Mouse (Mus musculus): ENCODE results near the gene Nfatc2ip. TPM values are rescaled to one million over a fixed set of nuclear protein-coding genes. Genes with fewer than 3 reads are reported as not detected.

Nfatc2ip gene
- polyA plus RNA-seq (2014; fragmentation: Nextera tagmentation; extraction: Ambion mirVana): 3.9 and 4.0 TPM in 2 replicates

DNA sequence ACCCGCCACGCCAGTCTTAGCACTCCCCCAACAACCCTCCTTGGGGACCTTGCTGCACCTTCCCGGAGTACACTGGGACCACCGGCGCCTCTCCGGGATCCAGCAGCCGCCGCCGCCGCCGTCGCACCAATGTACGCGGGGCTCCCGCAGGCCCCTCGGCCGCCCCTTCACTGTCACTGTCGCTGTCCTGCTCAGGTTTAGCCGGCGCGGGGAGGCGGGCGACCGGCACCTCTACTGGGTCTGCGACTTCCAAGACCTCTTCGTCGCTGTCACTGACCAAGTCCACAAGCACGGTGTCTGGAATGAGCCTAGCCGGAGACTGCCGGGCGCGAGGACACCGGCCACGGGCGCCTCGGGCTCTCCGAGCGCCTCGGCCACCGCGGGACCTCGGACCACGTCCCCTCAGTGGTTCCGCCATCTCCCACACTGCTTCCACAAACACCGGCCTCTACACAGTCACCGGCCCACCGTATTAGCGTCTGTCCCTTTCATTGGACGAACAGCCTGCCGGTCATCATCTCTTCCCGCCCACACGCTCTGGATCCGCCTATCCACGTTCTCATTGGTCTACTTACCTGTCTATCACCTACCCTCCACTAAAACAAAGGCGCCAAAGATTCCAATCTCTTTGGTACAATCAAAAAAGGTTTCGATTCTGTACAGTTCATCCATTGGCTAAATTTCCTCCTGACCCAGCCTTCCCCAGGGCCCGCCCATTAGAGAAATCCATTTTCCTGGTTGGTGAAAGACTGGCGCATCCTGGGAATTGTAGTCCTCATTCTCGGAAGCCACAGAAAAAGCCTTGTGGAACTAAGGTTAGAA lies at the start of gene Nfatc2ip:
Gene Nfatc2ip (minus strand): TSS at position 440 of the 822 bp plus-strand sequence.
- Histone ChIP-seq H3K27ac (0 out of 2 replicates have a peak within 1 kb of the TSS, but pooled peaks have one; percentile 41), H3K27me3 (ENCODE audit: control insufficient read depth, insufficient read depth, low read length) (no peaks in the 10 kb centered on the region), H3K36me3 (replicated peaks; ENCODE audit: control insufficient read depth, insufficient read depth) (0 out of 2 replicates have a peak, but pooled peaks cover under 1% of the 10 kb centered on the region), H3K4me2 (replicated peaks) (peak within 1 kb of the TSS; percentile 64), H3K9me3 (ENCODE audit: control insufficient read depth, low read length) (no peaks in the 10 kb centered on the region), H3K9ac (peak within 1 kb of the TSS; percentile 67), H3K4me1 (replicated peaks; ENCODE audit: control insufficient read depth, insufficient read depth, low read length) (peaks cover 7% of the 10 kb centered on the region; the same call in 1 of the 2 replicates), H3K4me3 (replicated peaks; ENCODE audit: low read length) (peak within 1 kb of the TSS; percentile 75)
- WGBS: 1% methylated on average over 58 of the region's 59 CpGs
- peak; percentile 100 for DNase-seq (ENCODE audit: low spot score)
- ATAC-seq (ENCODE audit: low FRiP score): peak; percentile 100

DNA sequence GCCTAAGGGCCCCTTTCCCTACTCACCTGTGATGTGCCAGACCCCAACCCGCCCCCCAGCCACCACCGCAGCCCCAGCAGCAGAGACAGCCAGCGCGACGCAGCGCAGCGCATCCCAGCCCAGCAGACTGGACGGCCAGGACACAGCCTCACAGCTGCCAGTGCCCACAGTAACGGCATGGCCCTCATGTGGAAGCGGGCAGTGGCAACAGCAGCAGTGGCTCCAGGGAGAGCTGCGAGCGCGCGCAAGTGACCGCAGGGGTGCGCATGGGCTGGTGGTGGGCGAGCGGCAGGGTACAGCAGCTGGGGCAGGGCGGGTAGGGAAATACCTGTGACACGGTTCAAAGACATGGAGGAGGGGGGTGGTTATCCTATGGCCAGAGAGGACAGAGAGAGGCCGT lies 49.7 kb upstream of the Nfatc2ip start:
- H3K4me3 ChIP-seq (replicated peaks; ENCODE audit: low read length): no peak overlapping the region
- H3K9ac ChIP-seq: no peak overlapping the region
- no peaks in the 10 kb centered on the region for H3K4me1 ChIP-seq (replicated peaks; ENCODE audit: control insufficient read depth, insufficient read depth, low read length)
- no peaks in the 10 kb centered on the region for H3K27me3 ChIP-seq (ENCODE audit: control insufficient read depth, insufficient read depth, low read length)
- no peaks in the 10 kb centered on the region for H3K9me3 ChIP-seq (ENCODE audit: control insufficient read depth, low read length)
- peaks cover 64% of the 10 kb centered on the region for H3K36me3 ChIP-seq (replicated peaks; ENCODE audit: control insufficient read depth, insufficient read depth)
- WGBS: 91% methylated on average over 19 of the region's 21 CpGs
- H3K27ac ChIP-seq: no peak overlapping the region
- no peak overlapping the region for H3K4me2 ChIP-seq (replicated peaks)
- DNase-seq (ENCODE audit: low spot score): no peak
- ATAC-seq (ENCODE audit: low FRiP score): no peak

DNA sequence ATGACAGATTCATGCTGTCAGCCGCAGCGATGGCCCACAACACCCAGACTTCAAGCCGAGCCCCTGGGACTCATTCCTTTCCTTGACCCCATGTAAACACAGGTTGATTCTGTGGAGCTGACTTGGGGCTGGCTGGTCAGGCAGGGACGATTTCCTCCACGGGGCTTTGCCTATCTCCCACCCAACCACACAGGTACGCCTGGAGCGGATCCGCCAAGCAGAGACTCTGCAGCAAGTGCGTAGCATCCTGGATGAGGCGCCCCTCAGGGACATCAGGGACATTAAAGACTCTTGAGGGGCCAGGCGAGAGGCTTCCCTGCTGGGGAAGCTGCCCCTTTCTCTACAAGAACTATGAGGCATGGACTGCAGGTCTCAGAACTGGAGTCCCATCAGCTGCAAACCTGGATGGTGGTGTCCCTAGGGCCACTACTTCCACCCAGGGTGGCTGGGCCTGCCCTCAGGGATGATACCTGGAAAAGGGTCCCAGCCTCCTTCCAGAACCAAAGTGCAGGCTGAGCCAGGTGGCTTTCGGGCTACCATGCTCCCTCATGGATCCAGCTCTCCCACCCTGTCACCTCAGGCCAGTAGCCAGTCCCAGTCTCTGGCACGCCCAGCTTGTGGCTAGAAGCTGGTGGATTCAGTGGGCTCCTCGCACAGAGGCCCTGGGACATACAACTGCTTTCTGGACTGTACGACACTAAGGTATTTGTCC lies 48.7 kb upstream of the Nfatc2ip start:
- WGBS: 88% methylated on average over 15 of the region's 15 CpGs
- Histone ChIP-seq H3K9me3 (ENCODE audit: control insufficient read depth, low read length) (no peaks in the 10 kb centered on the region), H3K4me3 (replicated peaks; ENCODE audit: low read length) (no peak overlapping the region), H3K9ac (no peak overlapping the region), H3K4me1 (replicated peaks; ENCODE audit: control insufficient read depth, insufficient read depth, low read length) (no peaks in the 10 kb centered on the region), H3K27me3 (ENCODE audit: control insufficient read depth, insufficient read depth, low read length) (no peaks in the 10 kb centered on the region), H3K4me2 (replicated peaks) (no peak overlapping the region), H3K36me3 (replicated peaks; ENCODE audit: control insufficient read depth, insufficient read depth) (peaks cover 68% of the 10 kb centered on the region), H3K27ac (no peak overlapping the region)
- DNase-seq (ENCODE audit: low spot score) (no peak), ATAC-seq (ENCODE audit: low FRiP score) (no peak)

DNA sequence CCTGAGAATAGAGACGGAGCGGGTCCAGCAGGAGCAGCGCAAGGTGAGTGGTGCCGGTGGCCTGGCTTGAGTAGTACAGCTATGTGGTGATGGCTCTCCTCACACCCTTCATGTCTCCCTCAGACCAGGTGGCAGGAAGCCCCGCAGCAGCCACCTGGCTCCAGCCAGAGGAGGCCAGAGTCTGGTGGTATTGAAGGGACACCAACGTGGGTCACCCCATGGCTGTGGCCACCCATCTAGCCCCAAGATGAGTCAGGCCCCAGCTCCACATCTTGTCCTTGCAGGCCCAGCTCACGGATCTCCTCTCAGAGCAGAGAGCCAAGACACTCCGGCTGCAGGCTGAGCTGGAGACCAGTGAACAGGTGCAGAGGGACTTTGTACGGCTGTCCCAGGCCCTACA lies 48.0 kb upstream of the Nfatc2ip start:
- no peaks in the 10 kb centered on the region for H3K4me1 ChIP-seq (replicated peaks; ENCODE audit: control insufficient read depth, insufficient read depth, low read length)
- H3K27ac ChIP-seq: no peak overlapping the region
- 96% methylated on average over 9 of the region's 9 CpGs for WGBS
- DNase-seq (ENCODE audit: low spot score) (no peak), ATAC-seq (ENCODE audit: low FRiP score) (no peak)
- H3K36me3 ChIP-seq (replicated peaks; ENCODE audit: control insufficient read depth, insufficient read depth): peaks cover 69% of the 10 kb centered on the region
- H3K9ac ChIP-seq: no peak overlapping the region
- no peak overlapping the region for H3K4me3 ChIP-seq (replicated peaks; ENCODE audit: low read length)
- no peak overlapping the region for H3K4me2 ChIP-seq (replicated peaks)
- H3K9me3 ChIP-seq (ENCODE audit: control insufficient read depth, low read length): no peaks in the 10 kb centered on the region
- H3K27me3 ChIP-seq (ENCODE audit: control insufficient read depth, insufficient read depth, low read length): no peaks in the 10 kb centered on the region

DNA sequence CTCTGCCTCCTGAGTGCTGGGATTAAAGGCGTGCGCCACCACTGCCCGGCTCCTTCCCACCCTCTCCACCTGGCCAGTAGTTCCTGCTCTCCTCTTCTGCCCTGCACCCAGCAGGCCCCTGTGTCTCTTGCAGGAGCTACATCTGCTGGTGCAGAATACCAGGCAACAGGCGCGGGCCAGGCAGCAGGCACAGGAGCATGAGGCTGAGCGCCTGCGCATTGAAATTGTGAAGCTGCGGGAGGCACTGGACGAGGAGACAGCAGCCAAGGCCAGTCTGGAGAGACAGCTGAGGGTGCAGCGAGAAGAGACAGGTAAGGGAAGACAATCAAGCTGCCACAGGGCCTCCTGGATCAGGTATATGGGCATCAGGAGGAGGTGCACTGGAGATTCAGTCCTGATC lies 47.5 kb upstream of the Nfatc2ip start:
- Histone ChIP-seq H3K27me3 (ENCODE audit: control insufficient read depth, insufficient read depth, low read length) (no peaks in the 10 kb centered on the region), H3K4me1 (replicated peaks; ENCODE audit: control insufficient read depth, insufficient read depth, low read length) (no peaks in the 10 kb centered on the region), H3K9ac (no peak overlapping the region), H3K4me2 (replicated peaks) (no peak overlapping the region), H3K9me3 (ENCODE audit: control insufficient read depth, low read length) (no peaks in the 10 kb centered on the region), H3K36me3 (replicated peaks; ENCODE audit: control insufficient read depth, insufficient read depth) (peaks cover 72% of the 10 kb centered on the region), H3K27ac (no peak overlapping the region), H3K4me3 (replicated peaks; ENCODE audit: low read length) (no peak overlapping the region)
- 91% methylated on average over 10 of the region's 10 CpGs for WGBS
- DNase-seq (ENCODE audit: low spot score) (no peak), ATAC-seq (ENCODE audit: low FRiP score) (no peak)

DNA sequence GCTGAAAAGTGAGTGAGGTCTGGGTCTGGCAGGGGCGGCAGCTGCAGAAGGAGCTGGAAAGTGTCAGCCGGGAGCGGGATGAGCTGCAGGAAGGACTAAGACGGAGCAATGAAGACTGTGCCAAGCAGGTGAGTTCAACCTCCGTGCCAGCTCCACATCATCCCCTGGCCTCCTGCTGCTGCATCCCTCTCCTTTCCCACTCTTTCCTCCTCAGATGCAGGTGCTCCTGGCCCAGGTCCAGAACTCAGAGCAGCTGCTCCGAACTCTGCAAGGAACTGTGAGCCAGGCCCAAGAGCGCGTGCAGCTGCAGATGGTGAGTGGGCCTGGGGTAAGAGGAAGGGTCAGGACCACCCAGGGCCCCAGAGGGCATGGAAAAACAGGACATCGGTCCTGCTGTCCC lies 43.6 kb upstream of the Nfatc2ip start:
- no peaks in the 10 kb centered on the region for H3K9me3 ChIP-seq (ENCODE audit: control insufficient read depth, low read length)
- H3K9ac ChIP-seq: no peak overlapping the region
- 74% methylated on average over 9 of the region's 9 CpGs for WGBS
- no peak overlapping the region for H3K4me2 ChIP-seq (replicated peaks)
- H3K4me3 ChIP-seq (replicated peaks; ENCODE audit: low read length): no peak overlapping the region
- no peak for DNase-seq (ENCODE audit: low spot score)
- peaks cover 44% of the 10 kb centered on the region for H3K36me3 ChIP-seq (replicated peaks; ENCODE audit: control insufficient read depth, insufficient read depth)
- H3K27me3 ChIP-seq (ENCODE audit: control insufficient read depth, insufficient read depth, low read length): no peaks in the 10 kb centered on the region
- ATAC-seq (ENCODE audit: low FRiP score): no peak
- no peaks in the 10 kb centered on the region for H3K4me1 ChIP-seq (replicated peaks; ENCODE audit: control insufficient read depth, insufficient read depth, low read length)
- H3K27ac ChIP-seq: no peak overlapping the region

DNA sequence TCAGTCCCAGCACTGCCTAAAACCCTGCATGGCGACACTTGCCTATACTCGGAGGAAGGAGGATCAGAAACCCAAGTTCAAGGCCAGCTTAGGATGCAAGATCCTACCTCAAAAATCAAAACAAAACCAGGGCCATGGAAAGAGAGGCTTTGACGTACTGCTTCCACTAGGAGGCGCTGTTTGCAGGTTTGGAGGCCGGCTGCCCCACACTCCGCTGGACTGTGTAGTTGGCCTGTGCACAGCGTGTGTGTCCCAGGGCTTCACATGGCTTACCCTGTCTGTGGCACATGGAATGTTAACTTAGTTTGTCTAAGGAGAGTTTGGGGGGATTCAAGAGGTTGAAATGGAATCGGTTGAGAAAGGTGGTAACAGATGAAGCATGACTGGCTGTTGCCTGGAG lies 40.3 kb upstream of the Nfatc2ip start:
- ATAC-seq (ENCODE audit: low FRiP score): no peak
- no peaks in the 10 kb centered on the region for H3K27me3 ChIP-seq (ENCODE audit: control insufficient read depth, insufficient read depth, low read length)
- no peak overlapping the region for H3K27ac ChIP-seq
- no peaks in the 10 kb centered on the region for H3K9me3 ChIP-seq (ENCODE audit: control insufficient read depth, low read length)
- DNase-seq (ENCODE audit: low spot score): peak; percentile 66
- H3K4me3 ChIP-seq (replicated peaks; ENCODE audit: low read length): no peak overlapping the region
- whole genome bisulfite sequencing: 14% methylated on average over 8 of the region's 8 CpGs
- H3K4me2 ChIP-seq (replicated peaks): no peak overlapping the region
- no peaks in the 10 kb centered on the region for H3K4me1 ChIP-seq (replicated peaks; ENCODE audit: control insufficient read depth, insufficient read depth, low read length)
- H3K36me3 ChIP-seq (replicated peaks; ENCODE audit: control insufficient read depth, insufficient read depth): peaks cover 34% of the 10 kb centered on the region
- H3K9ac ChIP-seq: no peak overlapping the region

DNA sequence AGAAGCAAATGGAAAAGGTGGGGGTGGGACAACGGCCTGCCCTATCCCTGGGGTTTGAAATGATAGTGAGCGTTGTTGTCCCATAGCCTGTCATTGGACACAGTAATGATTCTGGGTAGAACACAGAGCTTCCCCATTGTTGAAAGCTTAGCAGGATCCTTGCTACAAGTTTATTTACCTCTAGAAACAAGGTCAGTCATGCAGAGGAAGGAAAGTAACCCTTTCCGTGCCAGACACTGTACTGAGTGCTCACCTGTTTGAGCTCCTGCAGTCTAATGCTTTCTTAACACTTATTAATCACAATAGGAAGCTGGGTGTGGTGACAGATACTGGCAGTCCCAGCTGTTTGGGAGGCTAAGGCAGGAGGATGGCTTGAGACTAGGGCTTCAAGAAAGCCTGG lies 39.3 kb upstream of the Nfatc2ip start:
- Histone ChIP-seq H3K9me3 (ENCODE audit: control insufficient read depth, low read length) (no peaks in the 10 kb centered on the region), H3K27ac (no peak overlapping the region), H3K36me3 (replicated peaks; ENCODE audit: control insufficient read depth, insufficient read depth) (peaks cover 34% of the 10 kb centered on the region), H3K4me3 (replicated peaks; ENCODE audit: low read length) (no peak overlapping the region), H3K4me2 (replicated peaks) (no peak overlapping the region), H3K27me3 (ENCODE audit: control insufficient read depth, insufficient read depth, low read length) (no peaks in the 10 kb centered on the region), H3K4me1 (replicated peaks; ENCODE audit: control insufficient read depth, insufficient read depth, low read length) (no peaks in the 10 kb centered on the region), H3K9ac (no peak overlapping the region)
- ATAC-seq (ENCODE audit: low FRiP score) (no peak), DNase-seq (ENCODE audit: low spot score) (no peak)
- 84% methylated on average over 3 of the region's 3 CpGs for WGBS

DNA sequence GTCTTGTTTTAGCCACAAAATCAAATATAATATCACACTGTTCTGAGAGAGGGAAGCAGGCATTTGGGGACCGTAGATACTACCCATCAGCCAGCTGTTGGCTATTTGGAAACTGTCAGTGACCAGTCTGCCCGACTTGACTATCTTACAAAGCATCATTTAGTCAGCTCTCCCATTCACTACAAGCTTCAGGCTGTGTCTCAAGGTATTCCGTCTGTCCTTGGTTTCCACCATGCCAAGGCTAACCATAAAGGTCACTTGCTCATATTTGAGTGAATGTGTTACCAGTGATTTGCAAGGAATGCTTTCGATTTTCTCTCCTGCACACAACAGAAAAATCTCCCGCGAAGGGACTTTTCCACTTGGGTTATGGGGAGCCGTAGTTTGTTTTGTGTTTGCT lies 38.2 kb upstream of the Nfatc2ip start:
- Histone ChIP-seq H3K27ac (no peak overlapping the region), H3K9ac (no peak overlapping the region), H3K4me3 (replicated peaks; ENCODE audit: low read length) (no peak overlapping the region), H3K4me2 (replicated peaks) (no peak overlapping the region), H3K9me3 (ENCODE audit: control insufficient read depth, low read length) (no peaks in the 10 kb centered on the region), H3K27me3 (ENCODE audit: control insufficient read depth, insufficient read depth, low read length) (no peaks in the 10 kb centered on the region), H3K4me1 (replicated peaks; ENCODE audit: control insufficient read depth, insufficient read depth, low read length) (peaks cover under 1% of the 10 kb centered on the region; the same call in 1 of the 2 replicates), H3K36me3 (replicated peaks; ENCODE audit: control insufficient read depth, insufficient read depth) (peaks cover 29% of the 10 kb centered on the region)
- no peak for ATAC-seq (ENCODE audit: low FRiP score)
- no peak for DNase-seq (ENCODE audit: low spot score)
- 92% methylated on average over 7 of the region's 7 CpGs for WGBS

All from hindbrain, embryonic 14.5 days (tissue).